Mouse (Mus musculus) thymus, postnatal 36 days (tissue): Measurements from ENCODE around the gene Ctns.

Experiments
- DNase-seq, 2 experiments: peaks; one replicate each; pipeline ENCODE4 v3.0.0; 2022; ENCODE audit warnings: mixed read lengths in 2 of 2

Gene Ctns

DNA sequence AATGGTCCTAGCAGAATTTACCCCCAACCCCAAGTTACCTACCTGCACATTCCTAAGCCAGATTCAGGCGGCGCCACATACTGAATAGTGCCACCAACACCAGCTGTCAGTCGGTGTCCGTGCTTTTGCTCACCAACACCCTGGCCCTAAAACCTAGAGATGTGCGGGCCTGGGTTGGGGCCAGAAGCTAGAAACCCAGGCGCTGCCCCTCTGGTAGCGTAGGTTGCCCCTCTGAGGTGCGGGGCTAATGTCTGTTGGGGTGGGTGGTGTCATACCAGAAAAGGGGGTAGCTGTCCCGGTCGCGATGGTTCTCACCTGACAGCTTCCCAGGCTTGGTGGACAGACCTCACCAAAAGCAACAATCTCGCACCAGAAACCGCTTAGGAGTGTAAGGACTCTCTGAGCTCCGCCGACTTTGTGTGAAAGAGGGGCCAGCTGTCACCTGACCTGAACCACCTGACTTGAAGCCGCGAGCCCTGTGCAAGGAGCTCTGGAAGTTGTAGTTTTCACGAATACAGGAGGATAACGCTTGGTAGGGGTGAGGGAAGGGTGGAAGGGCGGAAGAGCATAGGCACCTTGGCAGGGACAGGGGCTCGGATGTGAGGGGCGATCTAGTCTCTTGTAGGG is at the start of gene Ctns:
TSS of gene Ctns (minus strand) at position 440 of the 627 bp plus-strand sequence.
- peak in 1 of 2 experiments; percentile 83 for DNase-seq

- DNase-seq = no peak
These were observed 43.9 kb upstream of the Ctns start for GRCm38 (mm10) chr11:73242777-73243176.

- no peak for DNase-seq
These were observed 43.4 kb upstream of the Ctns start for GRCm38 (mm10) chr11:73242199-73242598.

GRCm38 (mm10) chr11:73236731-73237130 is 37.9 kb upstream of the Ctns start:
- no peak for DNase-seq

- DNase-seq = no peak
These were observed 37.3 kb upstream of the Ctns start for GRCm38 (mm10) chr11:73235990-73236701.

- DNase-seq = no peak
These were observed 35.1 kb upstream of the Ctns start, which contains the start of gene Trpv1 for GRCm38 (mm10) chr11:73233992-73234391. Gene Trpv1, plus strand, starts transcription at chr11:73234292.

DNA sequence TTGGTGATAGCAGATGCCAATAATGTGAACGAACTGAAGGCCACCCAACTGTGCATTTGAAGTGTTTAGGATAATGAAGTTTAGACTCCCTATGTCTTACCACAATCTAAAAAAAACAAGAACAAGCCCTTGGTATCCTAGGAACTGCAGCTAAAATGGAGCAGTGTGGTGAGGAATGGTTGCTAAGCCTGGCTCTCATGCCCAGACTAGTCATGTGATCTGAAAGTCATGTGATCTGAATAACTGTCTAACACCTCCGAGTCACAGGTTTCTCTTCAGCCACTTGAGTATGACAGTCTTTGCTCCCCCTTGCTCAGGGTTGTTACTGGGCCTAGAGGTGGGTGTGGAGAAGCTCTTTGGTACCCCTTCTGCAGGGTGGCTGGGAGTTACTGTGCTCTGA is 33.7 kb upstream of the Ctns start:
- DNase-seq = no peak

GRCm38 (mm10) chr11:73230081-73230480 is 31.2 kb upstream of the Ctns start:
- no peak for DNase-seq

DNA sequence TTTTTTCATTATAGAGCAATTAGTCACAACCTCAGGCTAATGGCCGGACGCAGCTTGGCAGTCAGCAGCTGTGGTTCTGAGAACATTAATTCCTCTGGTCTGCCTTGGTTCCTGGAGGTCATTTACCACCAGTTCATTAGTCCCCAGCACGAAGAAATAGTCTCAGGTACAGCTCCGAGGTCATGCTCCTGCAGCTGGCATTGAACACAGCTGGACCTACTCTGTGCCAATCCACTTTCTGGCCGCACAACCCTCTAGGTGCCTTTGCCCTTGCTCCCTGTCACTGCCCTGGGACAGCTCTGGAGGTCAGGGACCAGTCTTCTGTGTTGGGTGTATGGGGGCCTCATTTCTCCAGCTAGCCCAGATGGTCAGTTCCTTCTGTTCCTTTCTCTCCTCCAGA is 30.0 kb upstream of the Ctns start:
- DNase-seq = no peak

DNA sequence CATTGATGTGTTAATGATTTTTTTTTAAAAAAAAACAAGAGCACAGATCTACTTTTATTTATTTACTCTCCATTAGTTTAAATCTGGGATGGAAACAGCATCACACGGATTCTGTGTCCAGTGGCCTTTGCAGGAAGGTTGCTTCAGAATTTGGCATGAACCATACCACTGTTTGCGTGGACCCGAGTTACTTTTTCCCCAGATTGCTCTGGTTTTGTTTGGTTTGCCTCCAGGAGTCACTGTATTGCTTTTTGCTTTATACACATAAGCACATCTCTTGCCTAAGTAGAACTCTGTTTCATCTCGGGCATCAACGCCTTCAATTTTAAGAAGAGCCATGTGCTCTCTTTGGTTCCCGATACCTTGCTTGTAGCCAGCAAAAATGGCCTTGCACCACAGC is 27.0 kb upstream of the Ctns start:
- DNase-seq = no peak

DNA sequence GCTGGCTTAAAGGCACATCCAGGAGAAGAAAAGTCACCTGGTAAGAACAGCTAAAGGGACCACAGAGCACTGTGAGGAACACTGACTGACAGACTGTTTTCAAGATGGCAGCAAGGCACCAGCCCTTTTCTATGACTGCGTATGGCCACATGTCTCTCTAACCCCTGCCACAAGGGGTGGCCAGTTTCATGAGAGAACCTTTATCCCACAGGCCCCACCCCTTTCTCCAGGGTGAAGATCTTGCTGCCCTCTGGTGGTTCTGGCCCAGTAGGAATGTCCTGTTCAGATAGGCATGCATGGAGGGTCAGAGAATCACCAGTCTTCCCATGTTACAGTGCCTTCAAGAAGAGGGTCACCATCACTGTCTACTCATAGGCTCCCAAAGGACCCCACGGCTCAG is 25.1 kb upstream of the Ctns start:
- no peak for DNase-seq

- DNase-seq = no peak
These were observed 24.0 kb upstream of the Ctns start for GRCm38 (mm10) chr11:73222846-73223245.

GRCm38 (mm10) chr11:73220651-73221050 is 21.8 kb upstream of the Ctns start:
- DNase-seq = no peak

DNA sequence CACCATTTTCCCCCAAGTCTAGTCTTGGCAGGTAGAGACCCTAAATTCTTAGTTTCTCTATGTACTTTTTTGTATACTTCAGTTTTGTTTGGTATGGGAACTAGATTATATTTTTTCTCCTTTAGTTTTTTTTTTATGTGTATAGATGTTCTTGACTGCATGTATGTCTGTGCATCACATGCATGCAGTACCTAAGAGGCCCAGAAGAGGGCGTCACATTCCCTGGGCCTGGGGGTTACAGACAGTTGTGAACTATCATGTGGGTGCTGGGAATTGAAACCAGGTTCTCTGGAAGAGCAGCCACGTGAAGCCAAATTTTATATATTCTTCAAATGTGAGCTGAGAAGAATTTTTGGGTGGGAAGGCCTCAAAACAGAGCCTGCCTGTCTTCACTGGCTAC is 20.8 kb upstream of the Ctns start:
- DNase-seq = no peak

DNA sequence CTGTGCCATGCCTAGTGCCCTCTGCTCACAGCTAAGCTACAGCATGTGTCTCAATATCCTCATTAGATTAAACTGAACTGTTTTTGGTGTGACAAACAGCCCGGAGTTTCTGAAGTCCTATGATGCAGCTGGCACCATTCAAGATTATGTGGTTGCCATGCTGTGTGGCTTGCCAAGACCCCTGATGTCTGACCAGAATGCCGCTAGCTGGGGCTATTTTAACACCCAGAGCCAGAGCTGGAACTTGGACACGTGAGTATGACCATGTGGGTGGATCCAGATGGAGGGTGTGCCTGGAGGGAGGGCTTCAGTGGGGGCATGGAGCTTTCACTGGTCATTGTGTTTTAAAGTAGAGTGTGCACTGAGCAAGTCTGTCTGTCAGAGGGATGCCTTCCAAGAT is 15.1 kb upstream of the Ctns start:
- DNase-seq = no peak

GRCm38 (mm10) chr11:73207621-73208020 is 8.8 kb upstream of the Ctns start:
- DNase-seq = peak in 1 of 2 experiments; percentile 12

- no peak for DNase-seq
These were observed 6.4 kb upstream of the Ctns start for GRCm38 (mm10) chr11:73205194-73205593.

DNA sequence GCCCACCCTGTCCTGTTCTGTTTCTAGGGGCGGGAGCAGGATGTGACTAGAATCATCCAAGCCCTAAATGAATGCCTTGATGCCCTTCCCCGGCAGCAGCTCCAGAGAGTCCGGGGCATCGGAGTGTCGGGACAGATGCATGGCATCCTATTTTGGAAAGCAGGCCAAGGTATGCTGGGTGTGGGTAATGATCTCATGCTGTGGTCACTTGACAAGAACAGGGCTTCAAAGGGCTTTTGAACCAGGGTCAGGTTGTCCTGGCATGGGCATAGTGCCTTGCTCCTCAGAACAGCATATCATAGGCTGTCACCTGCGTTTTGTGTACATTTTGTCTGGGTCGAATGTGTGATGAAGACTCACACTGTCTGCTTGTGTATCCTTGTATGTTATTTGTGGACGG is 5.1 kb upstream of the Ctns start:
- DNase-seq = no peak

- no peak for DNase-seq
These were observed 2.8 kb upstream of the Ctns start for GRCm38 (mm10) chr11:73201597-73201996.

DNA sequence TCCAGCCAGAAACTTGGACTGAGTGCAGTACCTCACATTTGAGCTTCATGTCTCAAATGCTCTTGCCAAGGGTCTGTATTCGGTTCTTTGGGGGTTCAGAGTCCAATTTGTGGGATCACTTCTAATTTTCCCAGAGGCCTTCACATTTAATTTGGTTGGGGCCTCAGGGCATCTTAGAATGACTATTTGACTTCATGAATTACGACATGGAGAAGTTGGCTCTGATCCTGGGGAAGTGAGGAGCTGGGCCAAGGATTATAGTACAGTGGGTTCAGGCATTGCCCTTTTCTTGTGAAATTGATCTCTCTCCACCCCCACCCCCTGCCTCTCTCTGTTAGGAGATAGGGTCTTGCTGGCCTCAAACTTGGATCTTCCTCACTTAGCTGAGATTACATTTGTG is 2.2 kb upstream of the Ctns start:
- DNase-seq = no peak

DNA sequence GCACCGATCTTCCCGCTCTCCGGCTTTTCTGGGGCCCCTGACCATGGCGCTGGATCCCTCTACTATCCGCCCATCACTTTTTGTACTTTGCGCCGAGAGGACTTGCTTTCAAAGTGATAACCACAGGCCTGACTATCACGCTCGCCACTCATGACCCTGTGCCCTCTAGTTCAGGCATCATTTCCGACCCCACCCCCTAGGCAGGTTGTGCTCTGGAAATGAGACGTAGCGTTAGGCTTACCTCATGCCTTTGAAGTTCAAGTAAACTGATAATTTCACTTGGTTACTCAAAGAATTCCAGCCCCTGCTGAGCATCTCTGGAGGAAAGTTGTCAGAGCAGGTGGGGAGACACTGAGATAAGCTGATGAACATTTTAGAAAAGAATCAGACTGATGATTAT is 1.0 kb upstream of the Ctns start:
- peak; percentile 13 to 49 for DNase-seq

- peak; percentile 94 for DNase-seq
These were observed 429 bp upstream of the Ctns start, which contains the start of gene Shpk for GRCm38 (mm10) chr11:73199230-73199712. Gene Shpk, plus strand, starts transcription at chr11:73199460.

DNA sequence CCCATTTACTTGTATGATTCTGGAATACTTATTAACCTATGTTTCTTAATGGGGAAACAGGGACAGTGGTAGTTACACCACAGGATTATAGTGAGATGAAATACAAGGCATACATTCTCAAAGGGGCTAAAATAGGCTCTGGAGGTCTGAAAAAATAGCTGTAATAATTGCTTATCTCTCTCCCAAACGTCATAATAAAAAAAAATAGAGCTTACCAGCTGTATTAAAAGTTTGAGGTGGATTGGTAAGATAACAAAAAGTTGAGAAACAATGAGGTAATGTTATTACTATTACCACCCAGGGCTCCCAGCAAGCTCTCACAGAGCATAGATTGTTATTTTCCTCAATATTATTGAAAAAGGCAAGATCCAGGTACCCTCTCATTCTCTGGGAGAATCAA is 652 bp downstream of the Ctns start:
- no peak for DNase-seq

GRCm38 (mm10) chr11:73194444-73194843 is 4.4 kb downstream of the Ctns start:
- no peak for DNase-seq
